Mouse (Mus musculus): ENCODE results near the gene Rbl1.

- TF ChIP-seq CTCF (conservative IDR thresholded peaks at IDR 0.05; ENCODE audit: insufficient read depth, insufficient read length, low read depth, low read length) (no peak), POLR2A (IDR thresholded peaks at IDR 0.05; ENCODE audit: low read depth, low read length) (no peak)
Observed at GRCm38 (mm10) chr2:157134479-157134931, 69.8 kb downstream of the Rbl1 start.

All from kidney, adult 2 months (tissue).